Mouse (Mus musculus) A20 (cell line): Measurements from ENCODE around the gene Zbtb46.
A peak's percentile ranks its signal among the peaks of the same experiment; 100 is the strongest.

ENCODE experiments used
- DNase-seq: peaks from one replicate; pipeline ENCODE4 v3.0.0-alpha.2; 2011; ENCODE audit warnings: low read depth, low spot score

The Zbtb46 gene

GRCm38 (mm10) chr2:181364860-181365596 lies 94.2 kb downstream of the Zbtb46 start, which contains the start of the genes Zgpat and Arfrp1:
Zgpat (plus strand) TSS chr2:181364928.
Arfrp1 (minus strand) TSS chr2:181365404.
- peak; percentile 95 for DNase-seq

GRCm38 (mm10) chr2:181364487-181364859 lies 94.8 kb downstream of the Zbtb46 start:
- DNase-seq = no peak

GRCm38 (mm10) chr2:181363946-181364345 lies 95.3 kb downstream of the Zbtb46 start:
- no peak for DNase-seq

- DNase-seq = no peak
Measured at GRCm38 (mm10) chr2:181356780-181357179, 102.4 kb downstream of the Zbtb46 start.

- no peak for DNase-seq
Measured at GRCm38 (mm10) chr2:181342766-181343165, 116.5 kb downstream of the Zbtb46 start.

GRCm38 (mm10) chr2:181340426-181340825 lies 118.8 kb downstream of the Zbtb46 start:
- DNase-seq = no peak
